Mouse (Mus musculus) gastrocnemius, adult 2 months (tissue): ENCODE measurements around the gene Tnnt1. TPM values are rescaled to one million over a fixed set of nuclear protein-coding genes. Genes with fewer than 3 reads are reported as not detected.
A peak's percentile ranks its signal among the peaks of the same experiment; 100 is the strongest.

ENCODE experiments used
- DNase-seq: peaks from one replicate; pipeline ENCODE4 v3.0.0; 2022
- H3K27ac ChIP-seq: fragments of 200-600 bp; 2 replicates; pipeline ENCODE4 v1.8.1; 2022; ENCODE audit warnings: mild to moderate bottlenecking
- H3K4me3 ChIP-seq: fragments of 200-600 bp; 2 replicates; pipeline ENCODE4 v1.8.1; 2022; ENCODE audit warnings: mild to moderate bottlenecking, moderate library complexity
- CTCF ChIP-seq: fragments of 200-600 bp; IDR thresholded peaks from 2 replicates; pipeline ENCODE4 v1.8.1; 2022; ENCODE audit warnings: antibody characterized with exemption, mild to moderate bottlenecking, moderate library complexity
- intact Hi-C: fragments of 180-260 bp; cut with DNase I; formaldehyde crosslinking; loops from one replicate; pipeline ENCODE4 v1.15.1; 2025
- total RNA-seq, 2 experiments: library from RNA; stranded (reverse); gene quantifications; 2 replicates each; pipeline ENCODE4 v1.2.3; 2021

The Tnnt1 gene
- total RNA-seq, 2 experiments from 2014 or later: 398 to 1,232 TPM

- no peak overlapping the region for H3K4me3 ChIP-seq
- H3K27ac ChIP-seq: 0 out of 2 replicates have a peak overlapping the region, but pooled peaks have one; percentile 12
- no peak for DNase-seq
- intact Hi-C loops: no loop called here
- peak; percentile 61 for TF ChIP-seq CTCF
Measured at GRCm38 (mm10) chr7:4479674-4480073, 36.5 kb downstream of the Tnnt1 start.

GRCm38 (mm10) chr7:4478796-4479291 lies 37.3 kb downstream of the Tnnt1 start:
- H3K27ac ChIP-seq: peak overlapping the region; percentile 82
- intact Hi-C loops: no loop called here
- DNase-seq: no peak
- peak overlapping the region; percentile 84 for H3K4me3 ChIP-seq
- no peak for TF ChIP-seq CTCF

GRCm38 (mm10) chr7:4478021-4478795 lies 38.0 kb downstream of the Tnnt1 start:
- H3K4me3 ChIP-seq: peak overlapping the region; percentile 84
- peak overlapping the region; percentile 82 for H3K27ac ChIP-seq
- intact Hi-C loops: no loop called here

GRCm38 (mm10) chr7:4473940-4474339 lies 42.2 kb downstream of the Tnnt1 start:
- no peak for TF ChIP-seq CTCF
- intact Hi-C loops: no loop called here
- no peak for DNase-seq
- no peak overlapping the region for H3K27ac ChIP-seq
- H3K4me3 ChIP-seq: no peak overlapping the region

More at GRCm38 (mm10) chr7:4478021-4478795, 38.0 kb downstream of the Tnnt1 start:
- DNase-seq: peak; percentile 77
- TF ChIP-seq CTCF: no peak

GRCm38 (mm10) chr7:4471179-4471555 lies 45.0 kb downstream of the Tnnt1 start:
- peak overlapping the region; percentile 20; the same call in 1 of the 2 replicates for H3K27ac ChIP-seq
- intact Hi-C loops: loop anchor here (2.0 kb wide), 2 partner anchors 26 to 40 kb away; partner anchors contain the start of gene Rdh13
- H3K4me3 ChIP-seq: peak overlapping the region; percentile 69
- peak; percentile 71 for TF ChIP-seq CTCF
- DNase-seq: peak; percentile 84

- peak overlapping the region; percentile 20; the same call in 1 of the 2 replicates for H3K27ac ChIP-seq
- intact Hi-C loops: loop anchor here (2.0 kb wide), 2 partner anchors 26 to 40 kb away; partner anchors contain the start of gene Rdh13
- peak overlapping the region; percentile 69 for H3K4me3 ChIP-seq
Measured at GRCm38 (mm10) chr7:4470275-4471178, 45.7 kb downstream of the Tnnt1 start.

GRCm38 (mm10) chr7:4467801-4468200 lies 48.4 kb downstream of the Tnnt1 start:
- Histone ChIP-seq H3K27ac (no peak overlapping the region), H3K4me3 (no peak overlapping the region)
- intact Hi-C loops: no loop called here
- no peak for DNase-seq
- TF ChIP-seq CTCF: no peak

More at GRCm38 (mm10) chr7:4470275-4471178, 45.7 kb downstream of the Tnnt1 start:
- DNase-seq: peak; percentile 70
- no peak for TF ChIP-seq CTCF

- DNase-seq: no peak
- intact Hi-C loops: no loop called here
- TF ChIP-seq CTCF: no peak
- Histone ChIP-seq H3K4me3 (no peak overlapping the region), H3K27ac (no peak overlapping the region)
Measured at GRCm38 (mm10) chr7:4464194-4464824, 51.9 kb downstream of the Tnnt1 start.

- no peak for TF ChIP-seq CTCF
- intact Hi-C loops: no loop called here
- Histone ChIP-seq H3K4me3 (peak within 1 kb of the TSS; percentile 62), H3K27ac (peak within 1 kb of the TSS; percentile 82)
- peak; percentile 13 for DNase-seq
Measured at GRCm38 (mm10) chr7:4460576-4461434, 55.4 kb downstream of the Tnnt1 start, which contains the start of gene Eps8l1. TSS of gene Eps8l1 (plus strand) at chr7:4460674.

Other genes with a start within 250 kb of the Tnnt1 start
- not detected for gene Ncr1, start 178.7 kb downstream of the Tnnt1 start, total RNA-seq
- not detected for gene Gp6, start 118.6 kb downstream of the Tnnt1 start, total RNA-seq
- 10 to 100 TPM; 12.1 to 17.2 TPM for gene Rdh13, start 70.7 kb downstream of the Tnnt1 start, total RNA-seq
- gene Eps8l1, start 55.7 kb downstream of the Tnnt1 start, total RNA-seq: 1 to 10 TPM; 1.5 to 3.7 TPM
- 10 to 100 TPM; 17.8 to 24.8 TPM for gene Ppp1r12c, start 14.7 kb downstream of the Tnnt1 start, total RNA-seq
- gene Tnni3, start 7.8 kb upstream of the Tnnt1 start, total RNA-seq: under 1 TPM in 1 of 2 experiments, not detected in 1; 0.41 TPM
- gene Dnaaf3, start 16.1 kb upstream of the Tnnt1 start, total RNA-seq: not detected
- not detected for gene Syt5, start 31.2 kb upstream of the Tnnt1 start, total RNA-seq
- gene Ptprh, start 87.7 kb upstream of the Tnnt1 start, total RNA-seq: not detected
- gene Tmem86b, start 115.0 kb upstream of the Tnnt1 start, total RNA-seq: 1 to 10 TPM; 2.6 to 3.3 TPM
- 10 to 100 TPM; 45.0 to 51.2 TPM for gene Ppp6r1, start 142.6 kb upstream of the Tnnt1 start, total RNA-seq
- gene Hspbp1, start 168.7 kb upstream of the Tnnt1 start, total RNA-seq: 10 to 100 TPM; 23.4 to 29.8 TPM
- gene Brsk1, start 174.2 kb upstream of the Tnnt1 start, total RNA-seq: under 1 TPM; 0.48 to 0.75 TPM
- gene Tmem150b, start 208.9 kb upstream of the Tnnt1 start, total RNA-seq: under 1 TPM in 1 of 2 experiments, not detected in 1; 0.22 TPM
- 10 to 100 TPM in 1 of 2 experiments, 1 to 10 TPM in 1; 8.0 to 11.5 TPM for gene Kmt5c, start 223.7 kb upstream of the Tnnt1 start, total RNA-seq
- gene Cox6b2, start 236.7 kb upstream of the Tnnt1 start, total RNA-seq: under 1 TPM; 0.51 to 0.78 TPM